Comparison of ENCODE assay signal across 14 mouse cellular contexts in the genomic region with DNA sequence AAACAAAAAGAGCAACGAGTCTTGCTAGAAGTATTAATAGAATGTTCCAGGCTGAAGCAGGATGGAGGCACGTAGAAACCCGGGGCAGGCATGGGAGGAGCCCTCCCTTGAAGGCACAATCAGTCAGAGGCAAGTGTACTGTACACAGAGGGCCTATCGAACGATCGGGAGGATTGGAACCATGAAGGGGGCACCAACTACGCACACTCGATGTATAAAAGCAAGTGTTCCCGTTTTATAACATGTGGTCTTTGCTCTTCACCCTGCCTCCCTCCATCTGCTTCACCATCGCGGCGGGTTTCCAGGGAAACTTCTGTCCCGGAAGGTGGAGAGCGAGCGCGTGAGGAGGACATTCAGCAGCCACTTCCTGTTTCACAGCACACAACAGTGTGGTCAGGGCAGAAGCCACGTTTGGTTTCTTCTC. TPM values are rescaled to one million over a fixed set of nuclear protein-coding genes. Genes with fewer than 3 reads are reported as not detected.
DNase-seq lines count a peak whose midpoint lies in the region; ATAC-seq and TF ChIP-seq lines count a peak whose summit lies in the region.
"Had no signal": no experiment of that assay in that cellular context is flagged by ENCODE, and none has a peak within 500 bp of the region (broad histone marks: within the 10 kb centered on the region; RNA-seq: fewer than 3 reads in every experiment).

No protein-coding gene starts in this region.

- H3K27me3 ChIP-seq in lung, postnatal 0 days (replicated peaks; ENCODE audit: insufficient read depth, low read length), result no peaks in the 10 kb centered on the region
- no peaks in the 10 kb centered on the region for H3K27me3 ChIP-seq in liver, embryonic 12.5 days (replicated peaks)
- H3K27me3 ChIP-seq: embryonic facial prominence, embryonic 13.5 days; stomach, embryonic 15.5 days had no signal

- H3K9ac ChIP-seq in lung, postnatal 0 days (replicated peaks; ENCODE audit: low read depth), result no peak overlapping the region
- no peak overlapping the region for H3K9ac ChIP-seq in liver, embryonic 12.5 days
- H3K9ac ChIP-seq: embryonic facial prominence, embryonic 13.5 days; stomach, embryonic 15.5 days had no signal

- TF ChIP-seq CTCF in lung, postnatal 0 days (IDR thresholded peaks at IDR 0.05), result no peak

- WGBS in lung, postnatal 0 days, result 41% methylated on average over 17 of the region's 17 CpGs
- 37% methylated on average over 17 of the region's 17 CpGs for WGBS in liver, embryonic 12.5 days (ENCODE audit: insufficient replicate concordance)

- TF ChIP-seq EP300 in lung, postnatal 0 days (IDR thresholded peaks at IDR 0.05), result no peak

- H3K4me3 ChIP-seq in lung, postnatal 0 days (ENCODE audit: low read depth, low read length), result no peak overlapping the region
- no peak overlapping the region for H3K4me3 ChIP-seq in liver, embryonic 12.5 days
- H3K4me3 ChIP-seq: embryonic facial prominence, embryonic 13.5 days; stomach, embryonic 15.5 days had no signal

- no peak overlapping the region for H3K27ac ChIP-seq in lung, postnatal 0 days (ENCODE audit: low read length)
- H3K27ac ChIP-seq in liver, embryonic 12.5 days, result no peak overlapping the region
- H3K27ac ChIP-seq: embryonic facial prominence, embryonic 13.5 days; stomach, embryonic 15.5 days had no signal

- H3K9me3 ChIP-seq in lung, postnatal 0 days (ENCODE audit: low read length), result no peaks in the 10 kb centered on the region
- no peaks in the 10 kb centered on the region for H3K9me3 ChIP-seq in liver, embryonic 12.5 days (replicated peaks)
- H3K9me3 ChIP-seq: embryonic facial prominence, embryonic 13.5 days; G1E; stomach, embryonic 15.5 days had no signal

- no peaks in the 10 kb centered on the region for H3K36me3 ChIP-seq in lung, postnatal 0 days (ENCODE audit: insufficient read depth, low read length)
- H3K36me3 ChIP-seq in liver, embryonic 12.5 days, result no peaks in the 10 kb centered on the region
- H3K36me3 ChIP-seq: embryonic facial prominence, embryonic 13.5 days; G1E; stomach, embryonic 15.5 days had no signal

- H3K4me1 ChIP-seq in lung, postnatal 0 days (ENCODE audit: insufficient read depth, low read depth, low read length), result no peaks in the 10 kb centered on the region
- H3K4me1 ChIP-seq in liver, embryonic 12.5 days, result peaks cover 25% of the 10 kb centered on the region; the same call in 1 of the 2 replicates
- H3K4me1 ChIP-seq: stomach, embryonic 15.5 days had no signal

- peak overlapping the region; percentile 21; the same call in 1 of the 2 replicates for H3K4me2 ChIP-seq in lung, postnatal 0 days (replicated peaks; ENCODE audit: low read depth, low read length)
- peak overlapping the region; percentile 38 for H3K4me2 ChIP-seq in liver, embryonic 12.5 days
- H3K4me2 ChIP-seq: embryonic facial prominence, embryonic 13.5 days; stomach, embryonic 15.5 days had no signal

- peak; percentile 50 for ATAC-seq in lung, postnatal 0 days
- no peak for ATAC-seq in liver, embryonic 12.5 days
- ATAC-seq in neutrophil, adult 5-6 weeks (ENCODE audit: extremely low read depth, insufficient number of reproducible peaks, low FRiP score, poor library complexity, severe bottlenecking), result peak; percentile 57

- peak; percentile 32 for DNase-seq in lung, postnatal 0 days (ENCODE audit: low spot score)
- no peak for DNase-seq in lung, postnatal 10 days
- DNase-seq in T-cell, adult 2 months (ENCODE audit: low spot score), result peak; percentile 30
- DNase-seq in neural tube, embryonic 10.5 days (ENCODE audit: extremely low spot score, low spot score), result no peak
- no peak for DNase-seq in adipocyte (ENCODE audit: low spot score)
- no peak for DNase-seq in gastrocnemius, adult 8-10 months (ENCODE audit: low spot score in 2 of 2)
- DNase-seq: adrenal gland, adult 8-10 months; cerebellum, adult 8-10 months; kidney, adult 11 months had no signal

RNA-seq across cellular contexts. Expression of gene Snx18, which starts 17.4 kb away (rescaled TPM):
- polyA plus RNA-seq in lung, postnatal 0 days (2015; fragmentation: Nextera tagmentation; extraction: Ambion mirVana), result 18.1 and 22.0 TPM in 2 replicates
- 12.3 and 12.8 TPM in 2 replicates for polyA plus RNA-seq in liver, embryonic 12.5 days (2016; fragmentation: Nextera tagmentation; extraction: Ambion mirVana)
- total RNA-seq in neutrophil, adult 5-6 weeks (2017), result 84.5 and 95.9 TPM in 2 replicates
- 10 to 100 TPM in 1 of 4 experiments, 1 to 10 TPM in 3; 7.6 to 10.2 (median 8.0) TPM for total RNA-seq in gastrocnemius, adult 8-10 months (2022)
- polyA plus RNA-seq: G1E had no signal

RNA-seq across cellular contexts. Expression of gene Hspb3, which starts 27.7 kb away (rescaled TPM):
- polyA plus RNA-seq in lung, postnatal 0 days (2015; fragmentation: Nextera tagmentation; extraction: Ambion mirVana), result 0.62 and 0.96 TPM in 2 replicates
- polyA plus RNA-seq in liver, embryonic 12.5 days (2016; fragmentation: Nextera tagmentation; extraction: Ambion mirVana), result 0.15 and 0.18 TPM in 2 replicates
- total RNA-seq in neutrophil, adult 5-6 weeks (2017), result not detected in 2 replicates
- 10 to 100 TPM; 37.4 to 60.4 (median 51.8) TPM for total RNA-seq in gastrocnemius, adult 8-10 months (2022)
- total RNA-seq: adrenal gland, adult 8-10 months; G1E had no signal
- polyA plus RNA-seq: G1E had no signal

Comparison
In these comparisons a context has a peak if more than half of its experiments do, and no peak if none do; other contexts are left out.
1. DNase-seq: peak in lung, postnatal 0 days (single experiment) and T-cell, adult 2 months (single experiment); none in lung, postnatal 10 days (single experiment), neural tube, embryonic 10.5 days (single experiment), adipocyte (single experiment) and gastrocnemius, adult 8-10 months (0 of 2).
2. RNA of gene Hspb3, which starts 27.7 kb away (total RNA-seq): 37.4 to 60.4 TPM in gastrocnemius, adult 8-10 months; not detected in neutrophil, adult 5-6 weeks; every median in the first group is over 10 times any median in the second.